Mouse (Mus musculus): ENCODE measurements around the gene Sepsecs. TPM values are rescaled to one million over a fixed set of nuclear protein-coding genes. Genes with fewer than 3 reads are reported as not detected.

Gene Sepsecs
- total RNA-seq, 2 experiments from 2014 or later = 16.8 to 21.8 TPM

- no peak for DNase-seq (ENCODE audit: low spot score in 2 of 2)
These were observed 58.1 kb downstream of the Sepsecs start for GRCm38 (mm10) chr5:52611315-52611895.

- no peak for DNase-seq (ENCODE audit: low spot score in 2 of 2)
These were observed 59.2 kb downstream of the Sepsecs start for GRCm38 (mm10) chr5:52610306-52610705.

GRCm38 (mm10) chr5:52609672-52610071 lies 59.8 kb downstream of the Sepsecs start:
- DNase-seq (ENCODE audit: low spot score in 2 of 2) = no peak

GRCm38 (mm10) chr5:52604582-52605041 lies 64.9 kb downstream of the Sepsecs start:
- no peak for DNase-seq (ENCODE audit: low spot score in 2 of 2)

GRCm38 (mm10) chr5:52590612-52591011 lies 78.9 kb downstream of the Sepsecs start:
- DNase-seq (ENCODE audit: low spot score in 2 of 2) = no peak

Other genes with a start within 250 kb of the Sepsecs start
- gene Ccdc149, start 198.2 kb downstream of the Sepsecs start, total RNA-seq (2021) = 1 to 10 TPM; 7.9 to 8.2 TPM
- 1 to 10 TPM; 3.7 to 4.4 TPM for gene Lgi2, start 103.2 kb downstream of the Sepsecs start, total RNA-seq (2021)
- gene Pi4k2b, start 71.9 kb upstream of the Sepsecs start, total RNA-seq (2021) = 10 to 100 TPM; 12.7 to 16.0 TPM
- 10 to 100 TPM; 16.3 to 16.5 TPM for gene Zcchc4, start 105.7 kb upstream of the Sepsecs start, total RNA-seq (2021)
- 10 to 100 TPM; 92.2 to 97.5 TPM for gene Anapc4, start 164.3 kb upstream of the Sepsecs start, total RNA-seq (2021)

Data from adrenal gland, postnatal 4 days (tissue).